Mouse (Mus musculus) ES-E14 (cell line): ENCODE measurements around the gene Grm1.

Experiments used
- CHD2 ChIP-seq: IDR thresholded peaks from 2 replicates; pipeline ENCODE4 v1.6.1; 2014; ENCODE audit warnings: mild to moderate bottlenecking, low read depth, low read length, inconsistent platforms
- HCFC1 ChIP-seq: IDR thresholded peaks from 2 replicates; pipeline ENCODE4 v1.6.1; 2012; ENCODE audit warnings: low read length, inconsistent platforms, borderline replicate concordance; ENCODE audit not compliant: insufficient read depth
- MAFK ChIP-seq: IDR thresholded peaks from 2 replicates; pipeline ENCODE4 v1.6.1; 2014; ENCODE audit warnings: mild to moderate bottlenecking, low read depth, low read length, inconsistent platforms; ENCODE audit not compliant: insufficient read depth

- TF ChIP-seq MAFK (no peak), CHD2 (no peak), HCFC1 (no peak)
Measured at GRCm38 (mm10) chr10:10710359-10710758, 371.8 kb downstream of the Grm1 start.
